Mouse (Mus musculus): ENCODE data around the gene Agr3.

GRCm38 (mm10) chr12:35981732-35982360 is 56.4 kb downstream of the Agr3 start:
- TF ChIP-seq POLR2A (IDR thresholded peaks at IDR 0.05; ENCODE audit: borderline replicate concordance, extremely low read depth, insufficient read depth, insufficient read length, poor library complexity, severe bottlenecking): no peak
- no peak for TF ChIP-seq CTCF (IDR thresholded peaks at IDR 0.05; ENCODE audit: borderline replicate concordance, extremely low read depth, insufficient read depth, insufficient read length)
